Mouse (Mus musculus) mammary gland, adult 2 months (tissue): ENCODE data around the gene Arid1a. TPM values are rescaled to one million over a fixed set of nuclear protein-coding genes. Genes with fewer than 3 reads are reported as not detected.

ENCODE experiments used
- polyA plus RNA-seq: library from polyadenylated mRNA; depleted of rRNA; stranded (reverse); fragments of >200 nt; gene quantifications from 2 replicates; pipeline ENCODE4 v1.2.3, GENCODE M21; 2012; ENCODE audit warnings: low replicate concordance; rRNA removed

Gene Arid1a
- polyA plus RNA-seq: 52.4 and 111 TPM in 2 replicates

DNA sequence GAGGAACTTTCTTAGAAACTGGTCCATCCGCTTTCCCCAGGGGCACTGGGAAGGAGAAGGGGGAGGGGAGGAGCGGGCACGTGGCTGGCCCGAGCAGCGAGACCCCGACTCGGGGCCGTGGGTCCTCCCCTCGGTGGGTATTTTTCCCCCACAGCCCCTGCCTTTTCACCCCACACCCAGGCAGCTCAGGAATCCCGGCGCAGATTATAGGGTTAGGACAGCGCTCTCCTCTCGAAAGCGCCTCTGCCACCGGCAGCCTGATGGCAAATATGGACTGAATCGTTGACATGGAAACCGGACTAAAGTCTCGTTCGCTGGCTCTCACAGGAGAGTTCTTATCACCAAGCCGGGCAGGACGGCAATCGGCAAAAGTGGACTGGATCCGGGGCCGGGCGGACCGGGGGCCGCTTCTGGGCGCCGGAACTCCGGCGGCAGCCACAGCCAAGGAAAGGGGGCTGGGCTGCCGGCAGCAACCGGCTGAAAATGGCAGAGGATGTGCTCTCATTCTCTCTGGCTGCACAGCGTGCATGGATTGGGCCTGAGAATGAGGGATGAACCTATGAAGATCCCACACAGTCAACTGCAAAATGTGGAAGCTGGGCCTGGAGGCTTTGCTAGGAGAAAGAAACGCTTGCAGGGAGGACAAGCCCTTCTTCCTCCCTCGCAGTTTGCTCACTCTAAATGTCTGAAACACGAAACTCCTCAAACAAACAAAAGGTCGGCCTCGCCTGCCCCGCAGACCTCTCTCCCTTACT is at the start of gene Arid1a:
Gene Arid1a (minus strand): TSS at position 256 of the 755 bp plus-strand sequence.

GRCm38 (mm10) chr4:133671881-133672844 is 84.4 kb downstream of the Arid1a start, which contains the start of gene Pigv:
Pigv (minus strand) TSS chr4:133672647.

GRCm38 (mm10) chr4:133649989-133650699 is 106.4 kb downstream of the Arid1a start, which contains the start of gene Zdhhc18:
Zdhhc18 (minus strand) TSS chr4:133650154.

Other genes with a start within 250 kb of the Arid1a start
- 8.0 and 19.8 TPM in 2 replicates for gene Kdf1, start 237.8 kb downstream of the Arid1a start, polyA plus RNA-seq
- gene Nudc, start 210.8 kb downstream of the Arid1a start, polyA plus RNA-seq: 22.5 and 22.6 TPM in 2 replicates
- 0.20 and 1.4 TPM in 2 replicates for gene Nr0b2, start 203.4 kb downstream of the Arid1a start, polyA plus RNA-seq
- gene Gpatch3, start 182.0 kb downstream of the Arid1a start, polyA plus RNA-seq: 3.7 and 6.7 TPM in 2 replicates
- 31.4 and 61.9 TPM in 2 replicates for gene Gpn2, start 172.4 kb downstream of the Arid1a start, polyA plus RNA-seq
- 33.2 and 45.9 TPM in 2 replicates for gene Sfn, start 154.6 kb downstream of the Arid1a start, polyA plus RNA-seq
- gene Zdhhc18, start 106.6 kb downstream of the Arid1a start, polyA plus RNA-seq: 78.5 and 118 TPM in 2 replicates
- 13.0 and 14.3 TPM in 2 replicates for gene Pigv, start 84.1 kb downstream of the Arid1a start, polyA plus RNA-seq
- 44.2 and 71.3 TPM in 2 replicates for gene Rps6ka1, start 131.0 kb upstream of the Arid1a start, polyA plus RNA-seq
- gene Hmgn2, start 211.9 kb upstream of the Arid1a start, polyA plus RNA-seq: 11.2 and 15.6 TPM in 2 replicates
- gene Dhdds, start 244.1 kb upstream of the Arid1a start, polyA plus RNA-seq: 17.6 and 31.0 TPM in 2 replicates